Mouse (Mus musculus): ENCODE measurements at regions not wholly inside any gene's neighbourhood (a gene's known extent, or its start where the extent isn't known, plus 50 kb on each side); places are given as distances from the start of the nearest gene placed in this dataset.

DNA sequence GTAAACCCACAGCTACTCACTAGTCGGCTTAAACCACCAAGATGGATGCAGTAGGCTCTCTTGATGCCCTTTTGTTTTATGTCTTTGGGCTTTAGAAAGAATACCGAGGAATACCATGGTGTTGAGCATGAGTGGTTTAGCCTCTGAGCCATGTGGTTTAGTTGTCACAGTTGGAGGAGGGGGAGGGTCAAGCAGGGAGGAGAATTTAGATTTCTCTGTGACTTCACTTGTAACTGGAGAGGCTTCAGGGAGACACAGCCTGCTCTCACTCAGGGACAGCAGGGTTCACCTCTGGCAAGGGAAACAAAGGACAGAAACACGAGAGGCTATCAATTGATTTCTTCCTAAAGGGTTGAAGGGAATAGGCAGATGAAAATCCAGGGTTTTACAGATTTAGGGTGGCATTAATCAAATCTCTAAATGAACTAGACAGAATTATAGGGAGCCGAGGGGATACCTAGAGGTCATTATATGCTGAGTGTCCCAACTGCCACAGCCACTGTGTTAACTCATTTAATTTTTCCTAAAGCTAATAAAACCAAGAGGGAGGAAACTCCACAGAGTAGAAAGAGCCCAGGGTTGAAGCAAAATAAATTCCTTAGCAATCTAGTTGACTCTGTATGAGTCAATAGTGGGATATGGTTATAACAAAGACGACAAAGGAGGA, 2113.7 kb upstream of the 5930422O12Rik start:
- no peak for DNase-seq (ENCODE audit: low spot score)

DNA sequence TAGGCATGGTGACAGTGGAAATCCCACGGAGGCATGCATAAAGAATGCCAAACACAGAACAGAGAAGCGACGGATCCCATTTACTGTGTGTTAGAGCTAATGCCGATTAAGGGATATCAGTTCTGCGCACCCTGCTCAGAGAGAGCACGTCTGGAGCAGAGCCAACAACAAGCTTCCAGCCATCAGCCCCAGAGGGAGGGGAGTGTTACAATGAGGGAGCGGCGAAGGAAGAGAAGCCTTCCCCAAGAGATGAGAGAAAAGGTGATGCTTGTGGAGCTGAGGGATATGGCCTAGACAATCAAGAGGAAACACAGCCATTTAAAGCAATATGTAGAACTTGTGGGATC, 2113.2 kb upstream of the 5930422O12Rik start:
- DNase-seq (ENCODE audit: low spot score), result no peak

DNA sequence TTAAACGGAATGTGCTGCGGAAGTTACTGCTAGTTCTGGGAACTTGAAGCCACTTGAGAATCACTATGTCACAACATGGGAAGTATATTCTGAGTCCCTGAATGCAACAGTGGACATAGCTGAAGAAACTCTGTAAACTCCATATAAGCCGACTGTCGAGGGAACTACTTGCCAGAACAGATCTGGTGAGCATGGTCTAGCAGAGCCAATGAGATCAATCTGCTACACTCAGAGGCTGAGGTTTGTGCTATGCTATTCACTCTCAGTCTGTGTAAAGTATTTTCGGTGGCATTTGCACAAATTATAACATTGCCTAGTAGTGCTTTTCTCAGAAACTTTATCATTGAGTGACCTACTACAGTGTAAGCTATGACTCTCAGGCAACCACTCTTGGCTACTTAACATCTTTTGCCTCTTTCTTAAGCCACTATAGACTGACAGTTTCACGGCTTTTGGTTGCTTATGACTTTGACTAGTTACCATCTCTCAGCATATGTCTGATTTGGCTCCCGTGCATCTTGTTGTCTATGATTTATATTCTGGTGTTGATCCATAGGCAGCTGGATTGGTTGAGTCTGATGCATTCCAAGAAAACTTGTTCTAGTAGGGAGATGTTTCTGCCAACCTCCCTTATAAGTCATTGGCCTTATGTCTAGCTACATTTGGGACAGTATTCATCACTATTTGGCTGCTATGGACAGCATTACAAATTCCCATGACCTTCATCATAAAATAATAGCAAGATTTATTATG, 2094.8 kb upstream of the 5930422O12Rik start:
- DNase-seq (ENCODE audit: low spot score), result no peak

DNA sequence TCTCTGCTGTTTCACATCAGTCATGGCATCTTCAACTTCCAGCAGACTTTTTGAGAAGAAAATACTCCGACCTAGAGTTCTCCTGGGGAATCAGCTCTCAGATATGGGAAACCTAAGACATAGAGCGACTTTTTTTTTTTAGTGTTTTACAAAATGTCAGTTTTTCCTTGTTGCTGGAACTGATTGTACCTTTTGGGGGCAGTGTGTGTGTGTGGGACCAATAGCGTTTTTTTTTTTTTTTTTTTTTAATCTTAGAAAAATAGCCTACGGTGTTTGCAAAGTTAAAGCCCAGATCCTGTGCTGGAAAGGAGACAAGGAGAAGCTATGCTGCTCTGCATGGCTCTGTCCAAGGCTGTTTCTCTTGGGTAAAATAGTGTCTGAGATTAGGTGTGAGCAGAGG, 2080.0 kb upstream of the 5930422O12Rik start:
- no peak for DNase-seq (ENCODE audit: low spot score)

DNA sequence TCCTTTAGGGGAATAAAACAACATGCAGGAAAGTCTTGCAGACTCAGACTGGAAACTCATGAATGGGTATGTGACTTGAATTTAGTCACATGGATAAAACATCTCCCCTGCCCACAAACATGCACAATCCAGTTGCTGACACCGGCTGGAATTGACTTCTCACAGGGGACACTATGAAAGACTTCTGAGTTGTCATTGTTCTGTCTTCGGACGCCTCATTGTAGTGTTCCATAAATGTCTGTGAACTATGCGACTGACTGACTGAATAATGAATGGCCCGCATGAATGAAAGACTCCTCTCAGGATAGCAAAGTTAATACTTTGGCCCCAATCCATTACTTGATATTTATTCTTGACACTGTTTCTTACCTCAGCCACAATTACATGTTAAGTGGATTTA, 2058.9 kb upstream of the 5930422O12Rik start:
- no peak for DNase-seq (ENCODE audit: low spot score)

DNA sequence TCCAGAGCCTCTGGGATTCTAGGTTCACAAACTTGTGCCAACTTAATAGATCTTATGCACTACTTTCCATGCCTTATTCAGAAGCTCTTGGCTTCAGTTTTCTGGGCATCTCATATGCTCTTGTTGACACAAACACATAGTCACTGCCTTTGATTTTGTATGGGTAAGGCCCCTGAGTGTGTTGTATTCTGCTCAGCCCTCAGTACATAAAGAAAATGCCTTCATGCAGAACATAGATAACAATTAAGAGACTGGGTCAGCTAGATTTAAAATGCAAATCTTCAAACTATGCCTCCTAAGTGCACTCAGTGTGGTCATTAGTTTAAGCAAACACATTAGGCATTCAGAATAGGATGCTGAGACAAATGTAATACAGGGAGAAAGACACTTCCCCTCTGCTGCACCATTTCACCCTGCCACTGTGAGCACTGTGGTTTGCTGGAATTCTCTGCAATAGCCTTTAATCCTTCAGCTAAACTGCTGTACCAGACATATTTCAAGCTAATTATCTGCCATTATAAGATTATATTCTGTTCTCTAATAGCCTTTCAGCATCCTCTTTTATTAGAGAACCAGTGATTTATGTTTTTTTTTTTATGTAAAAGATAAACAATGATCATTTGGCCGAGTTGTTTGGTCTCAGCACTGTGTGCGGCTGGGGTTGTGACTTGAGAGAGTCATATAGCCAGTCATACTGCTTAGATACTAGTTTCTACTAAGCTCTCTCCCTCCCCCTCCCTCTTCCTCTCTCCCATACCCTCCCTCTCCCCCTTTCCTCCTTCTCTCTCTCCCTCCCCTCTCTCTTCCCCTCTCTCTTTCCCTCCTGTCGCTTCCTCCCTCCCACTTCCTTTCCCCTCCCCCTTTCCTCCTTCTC, 2058.1 kb upstream of the 5930422O12Rik start:
- DNase-seq (ENCODE audit: low spot score), result no peak

DNA sequence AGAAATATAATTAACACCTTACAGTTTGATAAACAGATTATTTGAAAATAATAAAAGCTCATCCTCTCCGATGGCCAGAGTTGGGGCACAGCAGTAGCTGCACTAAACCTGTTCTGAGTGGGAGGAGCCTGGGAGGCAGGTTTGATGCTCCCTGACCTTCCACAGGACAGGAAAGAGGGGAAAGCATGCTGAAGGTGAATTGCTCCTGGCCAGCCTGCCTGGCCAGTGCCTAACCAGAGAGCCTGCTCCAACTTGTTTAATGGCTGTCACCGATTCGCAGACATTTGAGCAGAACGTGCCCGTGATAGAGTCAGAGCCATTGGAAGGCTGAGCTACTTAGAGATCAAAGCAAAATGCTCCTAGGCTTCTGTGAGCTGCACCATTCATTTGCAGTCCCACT, 2056.9 kb upstream of the 5930422O12Rik start:
- DNase-seq (ENCODE audit: low spot score), result no peak

DNA sequence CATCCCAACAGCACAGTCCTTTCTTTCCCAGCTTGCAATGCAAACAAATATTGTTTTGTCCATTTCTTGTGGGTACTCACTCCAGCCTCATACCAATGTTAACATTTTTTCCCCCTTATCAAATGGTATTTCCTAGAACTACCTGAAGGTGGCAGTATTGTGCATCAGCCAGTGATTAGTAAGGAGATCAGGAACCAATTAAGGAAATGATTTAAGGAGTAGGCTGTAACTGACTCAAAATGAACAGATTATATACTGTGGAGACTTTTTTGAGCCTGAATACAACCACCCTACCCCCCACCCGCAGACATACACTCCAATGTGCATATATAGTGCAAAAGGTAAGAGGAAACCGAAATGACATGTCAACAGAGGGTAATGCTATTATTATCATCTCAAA, 2056.1 kb upstream of the 5930422O12Rik start:
- peak; percentile 10 for DNase-seq (ENCODE audit: low spot score)

DNA sequence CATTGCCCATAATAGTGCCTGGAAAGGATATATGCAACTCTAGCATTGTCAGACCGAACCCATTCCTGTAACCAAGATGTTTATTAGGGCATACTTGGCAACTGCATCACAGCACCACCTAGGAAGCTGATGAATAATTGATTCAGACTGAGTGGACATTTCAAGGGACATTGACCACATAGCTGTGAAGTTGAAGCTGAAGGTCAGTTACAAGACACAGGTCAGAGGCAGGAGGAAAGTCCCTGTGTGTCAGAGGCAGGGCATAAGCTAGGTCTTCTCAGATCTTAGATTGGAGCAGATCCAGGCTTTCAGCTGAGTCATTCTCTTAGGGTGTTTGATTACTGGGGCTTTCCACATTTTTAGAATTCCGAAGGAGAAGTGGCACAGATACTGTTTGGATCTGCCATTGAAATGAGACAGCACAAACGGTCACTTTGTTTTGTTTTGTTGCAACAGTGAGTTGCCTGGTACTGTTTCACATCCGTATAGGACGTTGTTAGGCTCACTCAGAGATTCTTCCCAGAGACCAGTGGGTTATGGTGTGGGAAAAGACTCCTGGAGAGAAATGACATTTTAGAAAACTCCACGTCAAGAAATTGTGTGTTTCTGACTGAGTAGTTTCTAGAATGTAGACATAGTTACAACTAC, 2055.2 kb upstream of the 5930422O12Rik start:
- peak; percentile 32 for DNase-seq (ENCODE audit: low spot score)

DNA sequence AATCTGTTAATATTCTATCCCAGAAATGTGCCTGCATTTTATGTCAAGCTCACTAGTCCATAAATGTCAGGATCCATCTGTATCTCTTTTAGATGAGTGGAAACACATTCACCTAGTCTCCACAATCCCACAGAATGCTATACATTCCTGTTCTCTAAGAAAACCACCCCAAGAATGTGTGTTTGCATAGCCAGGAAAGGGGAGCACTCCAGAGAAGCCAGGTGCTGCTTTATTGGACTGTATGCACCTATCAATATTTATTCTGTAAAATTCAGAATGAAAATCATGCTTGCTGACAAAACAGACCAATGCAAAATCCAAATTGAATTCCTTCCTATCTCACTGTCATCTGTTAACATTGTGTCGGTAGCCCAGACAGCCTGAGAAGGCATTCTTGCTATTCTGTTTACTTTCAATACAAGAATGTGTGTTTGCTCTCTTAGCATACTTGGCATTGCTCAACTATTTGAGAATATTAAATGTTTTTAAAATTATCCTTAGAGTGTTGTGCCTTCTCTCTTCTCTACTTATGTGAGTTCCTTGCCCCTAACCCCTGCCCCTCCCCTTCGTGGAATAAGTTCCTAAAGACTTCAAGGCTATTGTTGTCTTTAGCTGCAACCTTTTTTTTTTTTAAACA, 2050.7 kb upstream of the 5930422O12Rik start:
- peak; percentile 20 for DNase-seq (ENCODE audit: low spot score)

DNA sequence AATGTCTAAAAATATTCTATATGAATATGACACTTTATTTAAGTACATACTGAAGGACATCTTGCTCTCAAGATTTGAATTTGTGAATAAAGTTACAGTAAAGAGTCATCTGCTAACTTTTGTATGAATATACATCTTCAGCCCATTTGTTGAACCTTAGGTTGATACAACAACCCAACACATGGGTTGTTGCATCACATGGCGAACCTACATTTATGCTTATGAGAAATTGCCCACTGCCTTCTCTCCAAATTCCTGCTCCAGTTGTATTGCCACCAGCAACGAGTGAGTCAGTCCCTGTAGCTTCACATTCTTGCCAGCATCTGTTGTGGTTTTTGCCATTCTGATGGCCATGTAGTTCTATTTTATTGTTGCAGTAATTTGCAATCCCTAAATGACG, 2023.7 kb upstream of the 5930422O12Rik start:
- no peak for DNase-seq (ENCODE audit: low spot score)

DNA sequence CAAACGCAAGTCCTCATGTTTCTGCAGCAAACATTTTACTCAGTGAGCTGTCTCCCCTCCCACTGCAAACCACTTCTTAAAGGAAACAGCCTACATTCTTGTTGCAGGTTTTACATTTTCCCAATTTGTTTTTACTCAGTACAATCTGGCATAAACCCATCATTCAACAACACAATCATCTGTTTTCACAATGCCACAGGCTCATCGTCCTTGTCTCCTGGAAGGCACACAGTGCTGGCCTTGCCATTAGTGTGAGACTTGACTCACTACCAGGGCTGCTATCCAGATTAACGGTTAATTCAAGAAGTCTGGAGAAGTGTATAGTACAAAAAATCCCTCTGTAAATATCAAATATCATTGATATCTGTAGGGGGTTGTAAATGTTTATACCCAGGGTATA, 2006.3 kb upstream of the 5930422O12Rik start:
- DNase-seq (ENCODE audit: low spot score), result no peak

DNA sequence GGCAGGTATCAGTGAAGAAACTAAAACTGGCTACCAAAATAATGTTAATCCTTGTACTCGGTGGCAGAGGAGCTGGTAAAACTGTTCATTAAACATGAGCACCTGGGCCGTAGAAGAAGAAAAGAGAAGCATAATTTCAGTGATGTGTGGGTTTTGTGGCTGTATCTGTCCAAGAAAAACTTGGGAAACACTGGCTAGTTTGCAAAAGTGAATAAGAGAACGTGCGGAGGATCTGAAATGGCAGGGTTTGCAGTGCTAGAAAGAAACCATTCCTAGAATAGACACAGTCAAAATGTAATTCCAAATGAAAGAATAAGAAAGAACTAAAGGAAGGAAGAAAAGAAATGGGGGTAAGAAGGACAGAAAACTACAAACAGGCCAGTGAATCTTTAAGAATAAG, 2000.8 kb upstream of the 5930422O12Rik start:
- DNase-seq (ENCODE audit: low spot score), result no peak

DNA sequence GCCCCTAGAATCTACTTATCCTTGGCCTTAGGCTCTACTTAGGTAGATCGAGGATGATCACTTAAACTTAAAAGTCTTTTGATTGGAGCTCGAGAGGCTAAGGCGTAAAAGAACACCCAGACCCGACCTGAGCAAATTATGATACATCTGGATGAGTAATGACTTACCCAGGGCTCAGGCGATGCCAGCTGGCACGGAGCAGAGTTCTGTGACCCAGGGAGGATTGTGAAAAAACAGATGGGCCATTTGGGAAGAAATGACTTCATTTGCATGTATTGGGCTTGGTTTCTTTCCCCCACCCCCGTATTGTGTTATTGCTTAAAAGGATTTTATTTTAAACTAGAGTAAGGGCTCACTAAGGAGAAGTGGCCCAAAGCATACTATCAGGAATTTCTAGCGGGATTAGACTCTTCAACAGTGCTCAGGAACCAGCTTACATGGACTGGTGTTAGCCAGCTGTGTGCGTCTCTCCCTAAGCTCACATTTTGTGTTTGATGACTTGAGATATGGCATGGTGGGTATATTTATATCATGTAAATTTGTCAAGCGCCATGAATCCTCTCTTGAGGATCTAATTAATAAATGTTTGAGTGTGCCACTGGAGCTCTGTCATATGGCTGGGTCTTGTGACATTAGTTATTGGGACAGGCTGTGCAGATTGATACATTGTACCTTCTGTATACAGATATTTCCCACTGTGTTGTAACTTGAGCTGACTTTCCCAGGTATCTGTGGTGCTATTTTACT, 1991.9 kb upstream of the 5930422O12Rik start:
- no peak for DNase-seq (ENCODE audit: low spot score)

DNA sequence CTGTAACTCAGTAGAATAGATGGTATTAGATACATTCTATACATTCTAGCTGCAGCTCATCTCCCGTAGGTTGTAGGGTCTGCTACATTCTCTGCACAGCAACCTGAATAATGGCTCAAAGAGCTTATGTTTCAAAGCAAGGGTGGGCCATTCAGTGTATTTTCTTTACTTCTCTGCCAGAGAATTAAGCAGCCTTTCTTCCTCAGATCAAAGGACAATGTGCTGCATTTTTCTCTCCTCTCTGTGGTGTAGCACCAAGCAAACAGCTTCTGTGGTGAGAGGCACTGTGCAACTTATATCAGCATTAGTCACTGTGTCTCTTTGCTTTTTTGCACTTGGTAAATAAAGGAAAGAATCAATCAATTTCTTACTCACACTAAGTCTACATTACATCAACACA, 1983.7 kb upstream of the 5930422O12Rik start:
- DNase-seq (ENCODE audit: low spot score), result no peak

DNA sequence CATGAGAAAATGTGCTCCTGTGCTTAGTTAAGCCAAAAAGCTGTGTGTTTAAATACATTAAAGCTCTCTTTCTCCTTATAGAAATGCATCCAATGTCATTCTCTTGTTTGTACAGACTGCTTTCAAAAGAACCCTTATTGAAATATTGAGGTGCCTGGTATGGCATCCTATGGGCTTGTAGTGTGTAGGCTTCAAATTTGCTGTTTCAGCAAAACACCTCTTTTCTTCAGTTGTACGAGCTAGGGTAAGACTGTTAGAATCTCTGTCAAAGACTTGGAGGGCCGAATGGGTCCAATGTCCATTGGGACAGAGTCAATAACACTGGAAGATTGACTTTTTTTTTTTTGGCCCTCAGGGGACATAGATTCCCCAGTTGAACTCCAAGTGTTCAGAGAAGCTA, 1980.5 kb upstream of the 5930422O12Rik start:
- DNase-seq (ENCODE audit: low spot score), result no peak

DNA sequence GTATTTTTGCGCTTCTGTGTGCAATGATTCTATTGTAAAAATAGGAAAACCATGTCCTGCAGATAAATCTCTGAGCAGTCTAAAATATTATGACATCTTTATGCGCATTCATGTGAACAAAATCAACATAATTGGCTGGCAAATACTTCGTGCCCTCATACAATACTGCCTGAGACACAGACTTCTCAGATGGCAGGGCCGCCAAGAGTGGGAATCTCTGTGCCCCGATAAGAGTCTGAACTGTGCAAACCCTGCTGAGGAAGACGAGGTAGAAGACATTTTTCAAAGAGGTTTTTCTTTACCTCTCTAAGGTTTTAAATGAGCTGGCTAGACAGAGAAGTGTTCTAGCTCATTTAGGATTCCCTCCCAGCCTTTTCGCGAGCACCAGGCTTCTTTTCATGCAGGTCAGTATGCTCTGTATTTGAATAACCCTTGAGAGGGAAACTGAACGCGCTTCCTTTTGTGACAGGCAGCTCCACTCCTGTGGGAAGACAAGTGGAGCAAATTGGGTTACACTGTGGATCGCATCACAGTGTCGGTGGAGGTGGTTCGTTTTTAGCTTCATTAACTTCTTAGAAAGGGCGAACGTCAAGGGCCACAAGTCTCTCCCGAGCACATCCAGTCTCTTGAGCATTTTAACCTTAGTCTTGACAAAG, 1973.6 kb upstream of the 5930422O12Rik start:
- DNase-seq (ENCODE audit: low spot score), result no peak

DNA sequence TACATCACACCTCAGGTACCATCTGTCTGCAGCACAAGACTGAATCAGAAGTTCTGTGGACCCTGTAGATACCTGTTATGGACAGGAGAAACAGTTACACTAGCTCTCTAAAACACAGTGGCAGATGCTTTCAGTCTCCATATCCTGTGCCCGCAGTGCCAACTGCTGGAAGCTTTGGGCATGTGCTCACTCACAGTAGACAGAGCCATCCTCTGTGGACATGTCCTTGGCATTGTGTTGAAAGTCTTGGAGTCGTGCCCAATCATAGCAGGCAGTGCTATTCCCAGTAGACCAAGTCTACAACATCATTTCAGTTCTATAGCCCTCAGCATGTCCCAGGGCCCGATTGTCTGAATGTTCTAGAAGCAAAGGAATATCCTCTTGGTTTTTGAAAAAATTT, 1968.2 kb upstream of the 5930422O12Rik start:
- no peak for DNase-seq (ENCODE audit: low spot score)
